20 mouse cellular contexts compared by ENCODE assay signal in the genomic region with DNA sequence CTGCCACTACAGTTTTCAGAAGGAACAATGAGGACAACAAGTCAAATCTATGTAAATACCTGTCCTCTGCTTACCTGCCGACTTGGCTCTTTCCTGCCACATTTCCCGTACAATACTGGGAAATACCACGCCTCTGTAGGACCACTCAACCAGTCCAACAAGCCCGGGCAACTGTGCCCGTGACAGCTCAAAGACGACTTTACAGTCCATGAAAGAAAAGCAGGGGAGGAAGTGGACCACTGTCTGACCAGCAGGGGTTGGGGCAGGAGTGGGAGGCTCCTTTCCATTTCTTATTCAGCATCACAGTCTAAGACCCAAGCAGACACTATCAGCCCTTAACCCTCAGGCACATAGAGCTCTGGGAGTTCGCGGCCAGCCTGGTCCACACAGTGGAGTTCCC. TPM values are rescaled to one million over a fixed set of nuclear protein-coding genes. Genes with fewer than 3 reads are reported as not detected.
A peak's percentile ranks its signal among the peaks of the same experiment; 100 is the strongest.
DNase-seq lines count a peak whose midpoint lies in the region; ATAC-seq and TF ChIP-seq lines count a peak whose summit lies in the region.
"Had no signal": no experiment of that assay in that cellular context is flagged by ENCODE, and none has a peak within 500 bp of the region (broad histone marks: within the 10 kb centered on the region; RNA-seq: fewer than 3 reads in every experiment).

No protein-coding gene starts in this region.

- 0 out of 2 replicates have a peak, but pooled peaks have one; percentile 34 for ATAC-seq in embryonic facial prominence, embryonic 11.5 days (replicated peaks; ENCODE audit: insufficient number of reproducible peaks, low FRiP score, low TSS enrichment, low read depth)
- no peak for ATAC-seq in heart, embryonic 15.5 days (replicated peaks; ENCODE audit: insufficient number of reproducible peaks, insufficient read depth, low FRiP score, low read depth)
- ATAC-seq in kidney, postnatal 0 days (replicated peaks; ENCODE audit: low FRiP score, low read depth), result 0 out of 2 replicates have a peak, but pooled peaks have one; percentile 17
- ATAC-seq: intestine, embryonic 16.5 days had no signal

- no peaks in the 10 kb centered on the region for H3K27me3 ChIP-seq in embryonic facial prominence, embryonic 11.5 days (ENCODE audit: control insufficient read depth, insufficient read depth, low read length)
- H3K27me3 ChIP-seq in embryonic facial prominence, embryonic 10.5 days (replicated peaks; ENCODE audit: low read depth, poor library complexity, severe bottlenecking), result no peaks in the 10 kb centered on the region
- no peaks in the 10 kb centered on the region for H3K27me3 ChIP-seq in heart, embryonic 15.5 days
- H3K27me3 ChIP-seq in kidney, postnatal 0 days (ENCODE audit: insufficient read depth, low read length), result no peaks in the 10 kb centered on the region
- no peaks in the 10 kb centered on the region for H3K27me3 ChIP-seq in kidney, adult 2 months (replicated peaks; ENCODE audit: control insufficient read depth, insufficient read depth, low read length)
- H3K27me3 ChIP-seq: forebrain, embryonic 12.5 days; hindbrain, embryonic 15.5 days had no signal

- no peaks in the 10 kb centered on the region for H3K4me1 ChIP-seq in embryonic facial prominence, embryonic 11.5 days (ENCODE audit: control insufficient read depth, insufficient read depth, low read length)
- peaks cover 40% of the 10 kb centered on the region for H3K4me1 ChIP-seq in embryonic facial prominence, embryonic 10.5 days
- peaks cover 42% of the 10 kb centered on the region for H3K4me1 ChIP-seq in heart, embryonic 15.5 days (replicated peaks)
- H3K4me1 ChIP-seq in kidney, postnatal 0 days (replicated peaks; ENCODE audit: insufficient read depth, low read length), result peaks cover 31% of the 10 kb centered on the region
- H3K4me1 ChIP-seq in kidney, adult 2 months (ENCODE audit: control insufficient read depth, insufficient read depth, low read length), result peaks cover 32% of the 10 kb centered on the region
- peaks cover 0 to 11% of the 10 kb centered on the region in 2 experiments; a peak in 2 of 4 replicates for H3K4me1 ChIP-seq in ES-E14 (ENCODE audit: control insufficient read depth in 2 of 2, insufficient read depth in 2 of 2, low read length in 2 of 2, poor library complexity in 1 of 2)

- H3K9me3 ChIP-seq in embryonic facial prominence, embryonic 11.5 days (replicated peaks; ENCODE audit: control insufficient read depth, low read length), result no peaks in the 10 kb centered on the region
- H3K9me3 ChIP-seq in embryonic facial prominence, embryonic 10.5 days, result no peaks in the 10 kb centered on the region
- H3K9me3 ChIP-seq in heart, embryonic 15.5 days (replicated peaks), result no peaks in the 10 kb centered on the region
- H3K9me3 ChIP-seq in kidney, postnatal 0 days (replicated peaks; ENCODE audit: low read length), result no peaks in the 10 kb centered on the region
- H3K9me3 ChIP-seq in ES-E14 (ENCODE audit: control insufficient read depth, insufficient read depth, low read depth, low read length), result no peaks in the 10 kb centered on the region
- H3K9me3 ChIP-seq: forebrain, embryonic 12.5 days; hindbrain, embryonic 15.5 days had no signal

- no peak overlapping the region for H3K27ac ChIP-seq in embryonic facial prominence, embryonic 11.5 days (replicated peaks; ENCODE audit: low read depth, low read length)
- no peak overlapping the region for H3K27ac ChIP-seq in embryonic facial prominence, embryonic 10.5 days (replicated peaks)
- peak overlapping the region; percentile 67 for H3K27ac ChIP-seq in heart, embryonic 15.5 days
- H3K27ac ChIP-seq in kidney, postnatal 0 days, result no peak overlapping the region
- no peak overlapping the region for H3K27ac ChIP-seq in kidney, adult 2 months (ENCODE audit: insufficient read depth, low read depth, low read length)
- H3K27ac ChIP-seq in ES-E14 (ENCODE audit: insufficient read depth, low read depth, low read length, poor library complexity, severe bottlenecking), result peak overlapping the region; percentile 67
- H3K27ac ChIP-seq: forebrain, embryonic 12.5 days; heart, adult 2 months; hindbrain, embryonic 15.5 days; liver, embryonic 14.5 days had no signal

- H3K36me3 ChIP-seq in embryonic facial prominence, embryonic 11.5 days (replicated peaks; ENCODE audit: control insufficient read depth, insufficient read depth, low read depth, low read length), result no peaks in the 10 kb centered on the region
- H3K36me3 ChIP-seq in embryonic facial prominence, embryonic 10.5 days (replicated peaks), result peaks cover 55% of the 10 kb centered on the region
- no peaks in the 10 kb centered on the region for H3K36me3 ChIP-seq in heart, embryonic 15.5 days
- H3K36me3 ChIP-seq in kidney, postnatal 0 days (ENCODE audit: insufficient read depth, low read length), result no peaks in the 10 kb centered on the region
- H3K36me3 ChIP-seq in kidney, adult 2 months (ENCODE audit: control insufficient read depth, insufficient read depth, low read length), result no peaks in the 10 kb centered on the region
- peaks cover 5% of the 10 kb centered on the region; the same call in 1 of the 2 replicates for H3K36me3 ChIP-seq in ES-E14 (ENCODE audit: control insufficient read depth, insufficient read depth, low read length, poor library complexity, severe bottlenecking)
- H3K36me3 ChIP-seq: hindbrain, embryonic 15.5 days had no signal

- no peak for DNase-seq in embryonic facial prominence, embryonic 11.5 days (ENCODE audit: low spot score)
- no peak for DNase-seq in embryonic facial prominence, embryonic 10.5 days (ENCODE audit: low spot score)
- DNase-seq in heart, adult 9 months (ENCODE audit: low spot score in 2 of 2), result no peak
- DNase-seq in kidney, postnatal 0 days (ENCODE audit: low spot score), result peak; percentile 55
- DNase-seq in kidney, adult 2 months, result no peak
- DNase-seq in ES-E14 (ENCODE audit: low read depth, low spot score), result no peak
- no peak for DNase-seq in retina, embryonic 14.5 days (ENCODE audit: low spot score)
- DNase-seq: adrenal gland, postnatal 25 days; cerebellum, adult 18-20 months; cerebellum, postnatal 36 days; gastrocnemius, postnatal 10 days; heart, adult 2 months; kidney, postnatal 4 days; right cerebral cortex, postnatal 25 days; thymus, postnatal 36 days had no signal

- no peak overlapping the region for H3K4me2 ChIP-seq in embryonic facial prominence, embryonic 11.5 days (ENCODE audit: low read depth, low read length)
- H3K4me2 ChIP-seq in heart, embryonic 15.5 days, result no peak overlapping the region
- H3K4me2 ChIP-seq in kidney, postnatal 0 days (ENCODE audit: low read length), result no peak overlapping the region
- H3K4me2 ChIP-seq: forebrain, embryonic 12.5 days; hindbrain, embryonic 15.5 days had no signal

- WGBS in embryonic facial prominence, embryonic 11.5 days, result 82% methylated on average over 8 of the region's 8 CpGs
- WGBS in embryonic facial prominence, embryonic 10.5 days, result 86% methylated on average over 8 of the region's 8 CpGs
- WGBS in heart, embryonic 15.5 days, result 79% methylated on average over 8 of the region's 8 CpGs
- WGBS in kidney, postnatal 0 days, result 43% methylated on average over 8 of the region's 8 CpGs
- WGBS in kidney, adult 2 months, result 40% methylated on average over 8 of the region's 8 CpGs

- H3K9ac ChIP-seq in embryonic facial prominence, embryonic 11.5 days (replicated peaks; ENCODE audit: low read length), result no peak overlapping the region
- no peak overlapping the region for H3K9ac ChIP-seq in heart, embryonic 15.5 days
- H3K9ac ChIP-seq in kidney, postnatal 0 days (ENCODE audit: low read depth, low read length), result no peak overlapping the region
- H3K9ac ChIP-seq in ES-E14 (ENCODE audit: insufficient read depth, low read depth, low read length, poor library complexity, severe bottlenecking), result 0 out of 2 replicates have a peak overlapping the region, but pooled peaks have one; percentile 31
- H3K9ac ChIP-seq: forebrain, embryonic 12.5 days; hindbrain, embryonic 15.5 days; liver, embryonic 14.5 days had no signal

- no peak for TF ChIP-seq POLR2A in kidney, adult 2 months (IDR thresholded peaks at IDR 0.05; ENCODE audit: low read depth, low read length)

- in situ Hi-C loops in ES-E14 (cut with MboI; ENCODE audit: low sequenced_read_pairs in 2 of 2, unreplicated experiment in 2 of 2), result no loop called here

- no peak for TF ChIP-seq CTCF in kidney, postnatal 0 days (IDR thresholded peaks at IDR 0.05; ENCODE audit: low read depth)
- no peak for TF ChIP-seq CTCF in kidney, adult 2 months (conservative IDR thresholded peaks at IDR 0.05; ENCODE audit: insufficient read depth, insufficient read length, low read depth, low read length)

- H3K4me3 ChIP-seq in embryonic facial prominence, embryonic 11.5 days (ENCODE audit: low read depth, low read length), result no peak overlapping the region
- H3K4me3 ChIP-seq in embryonic facial prominence, embryonic 10.5 days, result no peak overlapping the region
- no peak overlapping the region for H3K4me3 ChIP-seq in heart, embryonic 15.5 days
- H3K4me3 ChIP-seq in kidney, postnatal 0 days (replicated peaks; ENCODE audit: low read depth, low read length), result no peak overlapping the region
- no peak overlapping the region for H3K4me3 ChIP-seq in kidney, adult 2 months (ENCODE audit: insufficient read depth, low read depth, low read length)
- no peak overlapping the region for H3K4me3 ChIP-seq in ES-E14 (ENCODE audit: insufficient read depth in 1 of 2, low read depth in 1 of 2, low read length in 2 of 2, poor library complexity in 1 of 2, severe bottlenecking in 1 of 2)
- H3K4me3 ChIP-seq: forebrain, embryonic 12.5 days; heart, adult 2 months; hindbrain, embryonic 15.5 days had no signal

TF ChIP-seq in ES-E14, 5 proteins besides CTCF, POLR2A, EP300 and RAD21:
- TF ChIP-seq ZNF384 (IDR thresholded peaks at IDR 0.05; ENCODE audit: low read depth, low read length) (no peak), CHD2 (IDR thresholded peaks at IDR 0.05; ENCODE audit: low read depth, low read length) (no peak), MAFK (IDR thresholded peaks at IDR 0.05; ENCODE audit: insufficient read depth, low read depth, low read length) (no peak), ZC3H11A (IDR thresholded peaks at IDR 0.05; ENCODE audit: borderline replicate concordance, low read depth, low read length) (no peak), HCFC1 (IDR thresholded peaks at IDR 0.05; ENCODE audit: borderline replicate concordance, insufficient read depth, low read length) (no peak)

RNA-seq across cellular contexts. Expression of gene Sec24b, which starts 9.2 kb away (rescaled TPM):
- polyA plus RNA-seq in embryonic facial prominence, embryonic 11.5 days (2014; fragmentation: Nextera tagmentation; extraction: Ambion mirVana), result 24.8 and 33.1 TPM in 2 replicates
- polyA plus RNA-seq in embryonic facial prominence, embryonic 10.5 days (2016; fragmentation: Nextera tagmentation; extraction: Ambion mirVana), result 37.7 and 42.0 TPM in 2 replicates
- polyA plus RNA-seq in heart, embryonic 15.5 days (2015; fragmentation: Nextera tagmentation; extraction: Ambion mirVana), result 19.3 and 28.9 TPM in 2 replicates
- 21.5 and 23.1 TPM in 2 replicates for polyA plus RNA-seq in kidney, postnatal 0 days (2015; fragmentation: Nextera tagmentation; extraction: Ambion mirVana)
- 38.1 and 38.7 TPM in 2 replicates for polyA plus RNA-seq in kidney, adult 2 months (2012; rRNA removed)
- 39.6 and 43.8 TPM in 2 replicates for total RNA-seq in ES-E14 (2012; rRNA removed)

Comparison
In these comparisons a context has a peak if more than half of its experiments do, and no peak if none do; other contexts are left out.
1. H3K27ac ChIP-seq: peak in heart, embryonic 15.5 days (single experiment) and ES-E14 (single experiment); none in embryonic facial prominence, embryonic 11.5 days (single experiment), embryonic facial prominence, embryonic 10.5 days (single experiment), kidney, postnatal 0 days (single experiment) and kidney, adult 2 months (single experiment).